Mouse (Mus musculus): ENCODE measurements around the gene Flt3. TPM values are rescaled to one million over a fixed set of nuclear protein-coding genes. Genes with fewer than 3 reads are reported as not detected.

The Flt3 gene
- polyA plus RNA-seq, 2 experiments: 0.21 to 0.28 TPM

GRCm38 (mm10) chr5:147395050-147395449, 5.2 kb downstream of the Flt3 start:
- no peak for TF ChIP-seq POLR2A (IDR thresholded peaks at IDR 0.05; ENCODE audit: borderline replicate concordance, extremely low read depth, insufficient read depth, insufficient read length)

GRCm38 (mm10) chr5:147392667-147393213, 7.5 kb downstream of the Flt3 start:
- 62% methylated on average over 12 of the region's 12 CpGs for WGBS
- ATAC-seq (ENCODE audit: low FRiP score, low read depth): no peak

More at GRCm38 (mm10) chr5:147395050-147395449, 5.2 kb downstream of the Flt3 start:
- ATAC-seq (ENCODE audit: low FRiP score, low read depth): no peak
- no peaks in the 10 kb centered on the region for H3K36me3 ChIP-seq (ENCODE audit: control insufficient read depth, insufficient read depth, low read length)
- H3K9me3 ChIP-seq (ENCODE audit: control insufficient read depth, low read length): no peaks in the 10 kb centered on the region
- no peak overlapping the region for H3K9ac ChIP-seq (ENCODE audit: low read depth, low read length, severe bottlenecking)
- peaks cover 18% of the 10 kb centered on the region for H3K27me3 ChIP-seq (ENCODE audit: control insufficient read depth, insufficient read depth, low read length)
- H3K4me3 ChIP-seq (replicated peaks; ENCODE audit: low read length): no peak overlapping the region
- no peaks in the 10 kb centered on the region for H3K4me1 ChIP-seq (ENCODE audit: control insufficient read depth, insufficient read depth, low read length)
- DNase-seq (ENCODE audit: low spot score): no peak
- 10% methylated on average over 1 of the region's 1 CpGs for WGBS
- H3K4me2 ChIP-seq (replicated peaks; ENCODE audit: low read depth, low read length, severe bottlenecking): no peak overlapping the region
- H3K27ac ChIP-seq (replicated peaks; ENCODE audit: low read depth, low read length): no peak overlapping the region

GRCm38 (mm10) chr5:147390772-147391171, 9.5 kb downstream of the Flt3 start:
- H3K27ac ChIP-seq (replicated peaks; ENCODE audit: low read depth, low read length): no peak overlapping the region
- H3K4me1 ChIP-seq (ENCODE audit: control insufficient read depth, insufficient read depth, low read length): no peaks in the 10 kb centered on the region
- H3K9ac ChIP-seq (ENCODE audit: low read depth, low read length, severe bottlenecking): no peak overlapping the region
- WGBS: 59% methylated on average over 2 of the region's 2 CpGs
- H3K4me2 ChIP-seq (replicated peaks; ENCODE audit: low read depth, low read length, severe bottlenecking): no peak overlapping the region
- no peak overlapping the region for H3K4me3 ChIP-seq (replicated peaks; ENCODE audit: low read length)
- no peaks in the 10 kb centered on the region for H3K27me3 ChIP-seq (ENCODE audit: control insufficient read depth, insufficient read depth, low read length)
- no peaks in the 10 kb centered on the region for H3K36me3 ChIP-seq (ENCODE audit: control insufficient read depth, insufficient read depth, low read length)
- DNase-seq (ENCODE audit: low spot score): no peak
- ATAC-seq (ENCODE audit: low FRiP score, low read depth): no peak
- no peak for TF ChIP-seq POLR2A (IDR thresholded peaks at IDR 0.05; ENCODE audit: borderline replicate concordance, extremely low read depth, insufficient read depth, insufficient read length)
- no peaks in the 10 kb centered on the region for H3K9me3 ChIP-seq (ENCODE audit: control insufficient read depth, low read length)

More at GRCm38 (mm10) chr5:147392667-147393213, 7.5 kb downstream of the Flt3 start:
- no peaks in the 10 kb centered on the region for H3K9me3 ChIP-seq (ENCODE audit: control insufficient read depth, low read length)
- no peaks in the 10 kb centered on the region for H3K4me1 ChIP-seq (ENCODE audit: control insufficient read depth, insufficient read depth, low read length)
- H3K4me2 ChIP-seq (replicated peaks; ENCODE audit: low read depth, low read length, severe bottlenecking): no peak overlapping the region
- DNase-seq (ENCODE audit: low spot score): no peak
- H3K4me3 ChIP-seq (replicated peaks; ENCODE audit: low read length): no peak overlapping the region
- H3K27me3 ChIP-seq (ENCODE audit: control insufficient read depth, insufficient read depth, low read length): no peaks in the 10 kb centered on the region
- TF ChIP-seq POLR2A (IDR thresholded peaks at IDR 0.05; ENCODE audit: borderline replicate concordance, extremely low read depth, insufficient read depth, insufficient read length): no peak
- H3K27ac ChIP-seq (replicated peaks; ENCODE audit: low read depth, low read length): no peak overlapping the region
- no peak overlapping the region for H3K9ac ChIP-seq (ENCODE audit: low read depth, low read length, severe bottlenecking)
- no peaks in the 10 kb centered on the region for H3K36me3 ChIP-seq (ENCODE audit: control insufficient read depth, insufficient read depth, low read length)

- TF ChIP-seq POLR2A (IDR thresholded peaks at IDR 0.05; ENCODE audit: borderline replicate concordance, extremely low read depth, insufficient read depth, insufficient read length): no peak
- WGBS: 83% methylated on average over 5 of the region's 5 CpGs
- Histone ChIP-seq H3K4me2 (replicated peaks; ENCODE audit: low read depth, low read length, severe bottlenecking) (no peak overlapping the region), H3K36me3 (ENCODE audit: control insufficient read depth, insufficient read depth, low read length) (no peaks in the 10 kb centered on the region), H3K4me1 (ENCODE audit: control insufficient read depth, insufficient read depth, low read length) (no peaks in the 10 kb centered on the region), H3K27me3 (ENCODE audit: control insufficient read depth, insufficient read depth, low read length) (no peaks in the 10 kb centered on the region), H3K9ac (ENCODE audit: low read depth, low read length, severe bottlenecking) (no peak overlapping the region), H3K27ac (replicated peaks; ENCODE audit: low read depth, low read length) (no peak overlapping the region), H3K9me3 (ENCODE audit: control insufficient read depth, low read length) (no peaks in the 10 kb centered on the region), H3K4me3 (replicated peaks; ENCODE audit: low read length) (no peak overlapping the region)
- ATAC-seq (ENCODE audit: low FRiP score, low read depth) (no peak), DNase-seq (ENCODE audit: low spot score) (no peak)
Measured at GRCm38 (mm10) chr5:147389052-147389451, 11.2 kb downstream of the Flt3 start.

GRCm38 (mm10) chr5:147388376-147389008, 11.8 kb downstream of the Flt3 start:
- TF ChIP-seq POLR2A (IDR thresholded peaks at IDR 0.05; ENCODE audit: borderline replicate concordance, extremely low read depth, insufficient read depth, insufficient read length): no peak
- DNase-seq (ENCODE audit: low spot score) (no peak), ATAC-seq (ENCODE audit: low FRiP score, low read depth) (no peak)
- H3K9me3 ChIP-seq (ENCODE audit: control insufficient read depth, low read length): no peaks in the 10 kb centered on the region
- no peak overlapping the region for H3K4me3 ChIP-seq (replicated peaks; ENCODE audit: low read length)
- H3K27me3 ChIP-seq (ENCODE audit: control insufficient read depth, insufficient read depth, low read length): no peaks in the 10 kb centered on the region
- H3K36me3 ChIP-seq (ENCODE audit: control insufficient read depth, insufficient read depth, low read length): no peaks in the 10 kb centered on the region
- WGBS: 77% methylated on average over 9 of the region's 9 CpGs
- H3K4me1 ChIP-seq (ENCODE audit: control insufficient read depth, insufficient read depth, low read length): no peaks in the 10 kb centered on the region
- H3K27ac ChIP-seq (replicated peaks; ENCODE audit: low read depth, low read length): no peak overlapping the region
- no peak overlapping the region for H3K4me2 ChIP-seq (replicated peaks; ENCODE audit: low read depth, low read length, severe bottlenecking)
- H3K9ac ChIP-seq (ENCODE audit: low read depth, low read length, severe bottlenecking): no peak overlapping the region

All from limb, embryonic 14.5 days (tissue).